Mouse (Mus musculus) limb, embryonic 15.5 days (tissue): ENCODE measurements around the gene Med25. TPM values are rescaled to one million over a fixed set of nuclear protein-coding genes. Genes with fewer than 3 reads are reported as not detected.
A peak's percentile ranks its signal among the peaks of the same experiment; 100 is the strongest.

Experiments
- ATAC-seq: fragments of 200-750 bp; cut with Nextera tagmentation; 2 replicates; pipeline ENCODE4 v1.8.0; 2017; ENCODE audit warnings: low read depth, moderate TSS enrichment; ENCODE audit not compliant: insufficient number of reproducible peaks, low FRiP score, low TSS enrichment
- H3K27ac ChIP-seq: fragments of 300-500 bp; sonication (generic); 2 replicates; pipeline ENCODE4 v1.5.1; 2015; ENCODE audit warnings: moderate library complexity, mild to moderate bottlenecking, inconsistent platforms
- H3K27me3 ChIP-seq: fragments of 300-500 bp; sonication (generic); 2 replicates; pipeline ENCODE4 v1.6.1; 2015; ENCODE audit warnings: inconsistent platforms
- H3K36me3 ChIP-seq: fragments of 300-500 bp; sonication (generic); 2 replicates; pipeline ENCODE4 v1.6.1; 2015; ENCODE audit warnings: inconsistent platforms
- H3K4me1 ChIP-seq: fragments of 300-500 bp; sonication (generic); 2 replicates; pipeline ENCODE4 v1.6.1; 2015; ENCODE audit warnings: inconsistent platforms
- H3K4me2 ChIP-seq: fragments of 300-500 bp; sonication (generic); 2 replicates; pipeline ENCODE4 v1.6.1; 2015; ENCODE audit warnings: mild to moderate bottlenecking, inconsistent platforms
- H3K4me3 ChIP-seq: fragments of 300-500 bp; sonication (generic); 2 replicates; pipeline ENCODE4 v1.5.1; 2015; ENCODE audit warnings: mild to moderate bottlenecking, inconsistent platforms
- H3K9ac ChIP-seq: fragments of 300-500 bp; sonication (generic); 2 replicates; pipeline ENCODE4 v1.6.1; 2015; ENCODE audit warnings: inconsistent platforms
- H3K9me3 ChIP-seq: fragments of 300-500 bp; sonication (generic); 2 replicates; pipeline ENCODE4 v1.6.1; 2016; ENCODE audit warnings: inconsistent platforms
- WGBS: fragments of 180-500 bp; shearing (Covaris S2); methylation state at CpG from one replicate; pipeline ENCODE4 v1.1.7; 2015; 5-methylcytosine and 5-hydroxymethylcytosine counted together
- polyA plus RNA-seq: library from polyadenylated mRNA; unstranded; fragments of >200 nt; fragmentation: Nextera tagmentation; extraction: Ambion mirVana; gene quantifications from 2 replicates; pipeline ENCODE4 v1.2.1, GENCODE M21; 2015

The Med25 gene
- polyA plus RNA-seq, 1 experiment from 2014 or later = 103 TPM

DNA sequence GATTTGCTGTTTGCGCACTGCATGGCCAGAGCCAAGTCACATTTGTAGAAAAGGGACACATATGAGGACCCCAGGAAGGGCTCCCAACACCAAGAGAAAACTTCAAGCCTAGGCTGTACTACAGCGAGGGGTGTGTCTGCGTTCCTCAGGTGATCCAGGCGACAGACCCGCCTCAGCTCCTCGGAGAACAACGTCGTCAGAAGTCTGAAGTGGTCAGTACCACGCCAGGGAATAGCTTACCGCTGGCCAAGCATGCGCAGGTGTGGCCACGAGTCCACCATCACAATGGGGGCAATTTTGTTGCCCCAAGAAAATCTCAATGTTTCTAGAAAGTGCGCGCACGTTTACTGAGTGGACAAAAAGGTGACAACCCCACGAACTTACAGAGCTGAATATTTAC is 24.0 kb downstream of the Med25 start:
- Histone ChIP-seq H3K4me3 (peak overlapping the region; percentile 97), H3K27me3 (no peaks in the 10 kb centered on the region), H3K4me1 (peaks cover 60% of the 10 kb centered on the region), H3K9me3 (no peaks in the 10 kb centered on the region), H3K4me2 (peak overlapping the region; percentile 75), H3K9ac (peak overlapping the region; percentile 100), H3K27ac (peak overlapping the region; percentile 100), H3K36me3 (peaks cover 29% of the 10 kb centered on the region)
- 6% methylated on average over 16 of the region's 16 CpGs for WGBS
- no peak for ATAC-seq

DNA sequence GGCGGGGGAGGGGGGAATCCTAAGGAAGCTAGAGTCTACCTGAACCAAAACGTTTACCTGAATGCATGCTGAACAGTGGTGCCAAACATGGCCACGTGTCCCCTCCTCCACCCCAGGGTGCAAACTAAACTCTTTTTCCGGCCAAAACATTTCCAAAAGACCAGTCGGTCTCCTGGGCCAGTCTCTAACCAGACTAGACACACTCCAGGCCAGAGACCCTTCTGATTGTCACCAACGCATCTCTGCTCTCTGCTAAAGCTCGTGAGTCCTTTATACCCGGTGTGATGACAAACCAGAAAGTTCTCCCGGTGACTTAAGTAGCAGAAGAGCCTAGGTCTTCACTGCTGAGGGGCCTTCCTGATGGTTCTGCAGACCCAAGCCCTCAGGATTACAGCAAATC is 24.7 kb downstream of the Med25 start:
- Histone ChIP-seq H3K27me3 (no peaks in the 10 kb centered on the region), H3K4me1 (peaks cover 60% of the 10 kb centered on the region), H3K9ac (peak overlapping the region; percentile 100; the same call in 1 of the 2 replicates), H3K36me3 (peaks cover 36% of the 10 kb centered on the region), H3K4me2 (peak overlapping the region; percentile 75), H3K4me3 (peak overlapping the region; percentile 97), H3K27ac (peak overlapping the region; percentile 100), H3K9me3 (no peaks in the 10 kb centered on the region)
- 42% methylated on average over 9 of the region's 9 CpGs for WGBS
- ATAC-seq = no peak

DNA sequence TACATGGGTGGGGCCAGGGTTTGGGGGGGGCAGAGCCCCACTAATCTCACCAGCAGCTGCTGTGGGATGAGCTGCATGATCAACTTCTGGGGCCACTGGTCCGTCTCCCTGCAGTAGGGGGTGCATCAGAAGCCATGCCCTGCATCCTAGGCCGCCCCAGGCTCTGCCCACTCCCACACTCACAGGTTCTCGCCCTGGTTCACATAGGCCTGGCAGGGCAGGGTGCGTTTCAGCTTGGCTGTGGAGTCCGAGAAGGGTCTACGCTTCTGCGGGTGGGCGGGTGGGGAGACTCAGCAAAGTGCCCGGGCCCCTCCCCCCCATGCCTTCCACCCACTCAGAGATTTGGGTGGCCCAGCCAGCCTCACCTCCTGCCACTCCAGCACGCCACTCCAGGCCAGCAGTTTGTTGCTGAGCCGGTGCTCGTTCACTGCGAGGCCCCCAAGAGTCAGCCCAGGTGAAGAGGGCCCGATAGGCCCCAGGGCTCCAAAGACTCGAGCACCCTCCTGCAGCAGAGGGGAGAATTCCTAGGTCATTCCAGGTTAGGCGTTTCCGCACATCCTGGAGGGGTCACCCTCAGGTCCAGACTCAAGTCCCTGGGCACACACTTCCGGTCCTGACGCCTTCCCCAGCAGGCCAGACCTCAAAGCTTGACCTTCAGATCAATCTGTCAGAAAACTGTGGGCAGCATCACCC is 25.4 kb downstream of the Med25 start:
- H3K27me3 ChIP-seq = no peaks in the 10 kb centered on the region
- peak overlapping the region; percentile 74 for H3K27ac ChIP-seq
- H3K4me1 ChIP-seq = peaks cover 63% of the 10 kb centered on the region

DNA sequence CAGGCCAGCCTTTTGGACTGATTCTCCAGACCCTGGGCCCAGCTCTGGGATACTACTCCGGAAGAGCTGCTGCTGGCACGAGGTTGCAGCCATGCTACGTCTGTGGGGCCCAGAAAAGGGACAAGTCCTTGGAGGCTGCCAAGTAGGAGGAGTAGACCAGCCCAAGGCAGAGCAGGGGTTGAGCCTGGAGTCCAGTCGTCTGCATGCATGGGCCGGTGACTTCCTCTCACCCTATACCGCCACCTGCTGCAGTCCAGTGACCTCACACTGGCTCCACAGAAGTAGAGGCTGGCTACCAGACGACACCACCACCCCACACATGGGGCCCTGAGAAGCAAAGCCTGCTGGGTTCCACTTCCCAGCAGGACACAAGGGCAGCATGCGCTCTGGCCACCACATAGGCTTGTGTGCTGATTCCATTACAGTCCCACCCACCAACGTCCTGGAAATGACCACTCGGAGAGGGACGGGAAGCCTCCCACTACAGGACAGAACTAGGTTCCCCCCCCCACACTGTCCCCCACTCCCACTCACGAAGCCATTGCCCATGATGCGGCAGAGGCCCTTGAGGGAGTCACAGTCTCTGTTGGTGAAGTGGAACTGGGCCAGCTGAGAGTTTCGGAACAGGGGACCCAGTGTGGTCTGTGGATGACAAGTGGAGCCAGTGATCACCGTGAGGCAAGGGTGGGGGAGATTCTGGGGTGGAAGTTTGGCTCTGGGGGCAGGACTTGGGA is 26.1 kb downstream of the Med25 start:
- WGBS = 40% methylated on average over 15 of the region's 15 CpGs
- H3K9ac ChIP-seq = peak overlapping the region; percentile 26; the same call in 1 of the 2 replicates
- no peaks in the 10 kb centered on the region for H3K9me3 ChIP-seq
- H3K4me2 ChIP-seq = peak overlapping the region; percentile 75
- peaks cover 65% of the 10 kb centered on the region for H3K4me1 ChIP-seq
- peak overlapping the region; percentile 74 for H3K27ac ChIP-seq
- no peaks in the 10 kb centered on the region for H3K27me3 ChIP-seq
- H3K36me3 ChIP-seq = peaks cover 49% of the 10 kb centered on the region
- H3K4me3 ChIP-seq = peak overlapping the region; percentile 97
- ATAC-seq = no peak

More for the DNA sequence above, 25.4 kb downstream of the Med25 start:
- Histone ChIP-seq H3K9ac (peak overlapping the region; percentile 100; the same call in 1 of the 2 replicates), H3K9me3 (no peaks in the 10 kb centered on the region), H3K36me3 (peaks cover 42% of the 10 kb centered on the region), H3K4me2 (peak overlapping the region; percentile 75), H3K4me3 (peak overlapping the region; percentile 97)
- no peak for ATAC-seq
- WGBS = 57% methylated on average over 18 of the region's 19 CpGs

DNA sequence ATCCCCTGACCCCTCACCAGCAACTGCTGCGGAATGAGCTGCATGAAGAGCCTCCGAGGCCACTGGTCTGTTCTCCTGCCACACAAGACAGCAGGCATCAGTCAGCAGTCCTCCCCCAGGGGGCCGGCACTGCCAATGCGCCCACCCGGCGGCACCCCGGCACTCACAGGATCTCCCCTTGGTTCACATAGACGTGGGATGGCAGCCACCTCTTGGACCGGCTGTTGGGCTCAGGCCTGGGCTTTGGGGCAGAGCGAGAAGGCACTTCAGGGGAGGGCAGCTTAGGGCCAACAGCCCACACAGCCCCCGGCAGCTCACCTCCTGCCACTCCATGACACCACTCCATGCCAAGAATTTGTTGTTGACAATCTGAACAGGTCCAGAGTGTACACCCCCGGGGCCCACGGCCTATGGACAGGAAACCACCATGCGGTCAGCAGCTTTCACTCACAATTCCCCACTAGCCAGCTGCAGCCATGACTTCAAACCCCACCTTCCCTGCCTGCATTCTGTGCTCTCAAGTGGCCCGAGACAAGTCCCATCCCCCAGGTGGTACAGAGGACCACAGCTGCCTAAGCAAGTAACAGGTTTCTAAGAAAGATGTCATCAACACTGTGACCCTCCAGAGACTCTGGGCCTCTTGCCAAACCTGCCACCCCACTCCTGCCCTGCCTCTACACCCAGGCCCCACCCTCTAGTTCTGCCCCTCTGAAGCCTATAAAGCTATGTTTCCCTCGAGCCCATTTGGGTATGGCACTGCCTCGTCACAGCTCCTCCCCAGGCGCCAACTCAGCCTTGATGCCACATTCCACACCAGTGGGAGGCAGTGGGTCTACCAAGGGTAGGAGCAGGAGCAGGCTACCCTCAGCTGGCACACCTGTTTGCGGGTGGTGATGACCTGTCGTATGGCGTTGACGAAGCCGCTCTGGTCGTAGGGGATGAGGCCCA is 27.6 kb downstream of the Med25 start:
- Histone ChIP-seq H3K36me3 (peaks cover 50% of the 10 kb centered on the region), H3K9ac (no peak overlapping the region), H3K4me1 (peaks cover 67% of the 10 kb centered on the region), H3K27ac (peak overlapping the region; percentile 74), H3K9me3 (no peaks in the 10 kb centered on the region), H3K4me2 (no peak overlapping the region), H3K4me3 (no peak overlapping the region), H3K27me3 (no peaks in the 10 kb centered on the region)
- no peak for ATAC-seq
- WGBS = 75% methylated on average over 24 of the region's 24 CpGs

DNA sequence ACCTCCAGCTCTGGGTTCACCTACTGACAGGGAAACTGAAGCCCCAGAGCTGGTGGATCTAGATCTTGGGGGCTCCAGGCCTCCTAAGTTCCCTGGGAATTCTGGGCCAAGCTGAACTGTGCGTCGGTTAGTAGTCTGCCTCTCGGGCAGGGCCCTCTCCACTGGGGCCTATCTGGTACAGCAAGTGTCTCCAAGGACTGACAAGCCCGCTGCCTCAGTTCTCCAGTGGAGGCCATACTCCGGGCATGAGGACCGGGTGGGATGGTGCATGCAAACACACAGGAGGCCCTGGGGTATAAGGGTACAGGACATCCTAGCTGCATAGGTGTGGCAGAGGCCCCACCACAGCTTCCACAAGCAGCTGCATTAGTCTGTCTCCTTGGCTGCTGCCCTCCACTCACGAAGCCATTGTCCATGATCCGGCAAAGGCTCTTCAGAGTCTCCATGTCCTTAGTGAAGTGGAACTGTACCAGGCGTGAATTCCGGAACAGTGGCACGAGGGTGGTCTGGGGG is 28.5 kb downstream of the Med25 start:
- Histone ChIP-seq H3K4me1 (peaks cover 69% of the 10 kb centered on the region), H3K4me2 (no peak overlapping the region), H3K4me3 (no peak overlapping the region), H3K9me3 (no peaks in the 10 kb centered on the region), H3K9ac (no peak overlapping the region; the same call in 1 of the 2 replicates), H3K36me3 (peaks cover 50% of the 10 kb centered on the region), H3K27me3 (no peaks in the 10 kb centered on the region), H3K27ac (0 out of 2 replicates have a peak overlapping the region, but pooled peaks have one; percentile 39)
- no peak for ATAC-seq
- WGBS = 84% methylated on average over 11 of the region's 11 CpGs

DNA sequence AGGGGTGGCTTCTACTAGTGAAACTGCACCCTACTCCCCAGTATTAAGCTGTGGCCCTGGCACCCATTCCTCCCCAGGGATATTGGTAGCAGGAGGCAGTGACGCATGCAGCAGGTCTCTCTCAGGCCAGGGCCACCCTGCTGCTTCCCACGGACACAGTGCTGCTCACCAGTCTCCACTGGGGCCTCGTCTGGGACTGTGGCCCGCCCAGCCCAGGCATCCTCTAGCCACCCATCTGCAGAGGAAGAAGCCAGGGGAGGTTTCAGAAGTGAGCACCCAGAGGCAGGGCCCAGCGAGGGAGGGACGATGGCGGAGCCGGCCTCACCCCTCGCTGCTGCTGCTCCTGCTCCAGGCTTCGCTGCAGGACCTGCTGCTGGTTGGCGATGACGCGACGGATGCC is 29.3 kb downstream of the Med25 start:
- H3K27ac ChIP-seq = peak overlapping the region; percentile 39
- WGBS = 91% methylated on average over 14 of the region's 14 CpGs
- H3K4me3 ChIP-seq = no peak overlapping the region
- H3K4me1 ChIP-seq = peaks cover 70% of the 10 kb centered on the region
- H3K27me3 ChIP-seq = no peaks in the 10 kb centered on the region
- H3K36me3 ChIP-seq = peaks cover 50% of the 10 kb centered on the region
- no peak overlapping the region for H3K9ac ChIP-seq
- no peak overlapping the region for H3K4me2 ChIP-seq
- no peaks in the 10 kb centered on the region for H3K9me3 ChIP-seq
- ATAC-seq = no peak

DNA sequence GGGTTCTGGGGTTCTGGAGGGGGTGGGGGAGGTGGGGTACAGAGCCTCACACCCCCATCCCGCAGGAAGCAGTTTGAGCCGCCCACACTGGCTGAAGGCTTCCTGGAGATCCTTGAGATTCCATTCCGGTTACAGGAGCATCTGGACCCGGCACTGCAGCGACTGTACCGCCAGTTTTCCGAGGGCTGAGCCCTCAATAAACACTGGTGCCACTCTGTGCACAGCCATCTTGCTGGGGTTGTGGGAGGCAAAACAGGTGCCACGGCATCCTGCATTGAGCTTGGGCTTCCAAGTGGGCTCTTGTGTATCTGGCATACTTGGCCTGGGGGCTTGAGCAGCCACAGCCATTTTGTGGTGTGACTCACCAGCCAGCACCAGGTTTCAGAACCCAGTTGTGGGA is 30.1 kb downstream of the Med25 start:
- no peak overlapping the region for H3K4me3 ChIP-seq
- 69% methylated on average over 8 of the region's 8 CpGs for WGBS
- H3K9me3 ChIP-seq = no peaks in the 10 kb centered on the region
- no peak overlapping the region for H3K4me2 ChIP-seq
- no peak overlapping the region for H3K9ac ChIP-seq
- peaks cover 69% of the 10 kb centered on the region for H3K4me1 ChIP-seq
- H3K36me3 ChIP-seq = peaks cover 50% of the 10 kb centered on the region
- no peaks in the 10 kb centered on the region for H3K27me3 ChIP-seq
- ATAC-seq = no peak
- no peak overlapping the region for H3K27ac ChIP-seq

DNA sequence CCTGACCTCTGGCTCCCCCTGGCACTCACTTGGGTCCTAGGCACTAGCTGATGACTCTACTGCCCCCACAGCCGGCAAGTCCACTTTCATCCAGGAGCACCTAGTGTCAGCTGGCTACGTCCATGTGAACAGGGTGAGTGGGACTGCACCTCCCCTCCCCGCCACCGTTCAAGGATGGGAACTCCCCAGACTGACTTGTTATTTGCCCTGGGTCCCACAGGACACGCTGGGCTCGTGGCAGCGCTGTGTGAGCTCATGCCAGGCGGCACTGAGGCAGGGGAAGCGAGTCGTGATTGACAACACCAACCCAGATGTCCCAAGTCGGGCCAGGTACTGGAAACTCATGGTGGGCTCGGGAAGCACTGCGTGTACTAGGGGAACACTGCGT is 31.1 kb downstream of the Med25 start:
- no peak overlapping the region for H3K4me3 ChIP-seq
- ATAC-seq = no peak
- peaks cover 62% of the 10 kb centered on the region for H3K4me1 ChIP-seq
- no peaks in the 10 kb centered on the region for H3K9me3 ChIP-seq
- H3K27me3 ChIP-seq = no peaks in the 10 kb centered on the region
- 76% methylated on average over 14 of the region's 14 CpGs for WGBS
- H3K36me3 ChIP-seq = peaks cover 50% of the 10 kb centered on the region
- no peak overlapping the region for H3K9ac ChIP-seq
- H3K27ac ChIP-seq = peak overlapping the region; percentile 68
- no peak overlapping the region for H3K4me2 ChIP-seq

DNA sequence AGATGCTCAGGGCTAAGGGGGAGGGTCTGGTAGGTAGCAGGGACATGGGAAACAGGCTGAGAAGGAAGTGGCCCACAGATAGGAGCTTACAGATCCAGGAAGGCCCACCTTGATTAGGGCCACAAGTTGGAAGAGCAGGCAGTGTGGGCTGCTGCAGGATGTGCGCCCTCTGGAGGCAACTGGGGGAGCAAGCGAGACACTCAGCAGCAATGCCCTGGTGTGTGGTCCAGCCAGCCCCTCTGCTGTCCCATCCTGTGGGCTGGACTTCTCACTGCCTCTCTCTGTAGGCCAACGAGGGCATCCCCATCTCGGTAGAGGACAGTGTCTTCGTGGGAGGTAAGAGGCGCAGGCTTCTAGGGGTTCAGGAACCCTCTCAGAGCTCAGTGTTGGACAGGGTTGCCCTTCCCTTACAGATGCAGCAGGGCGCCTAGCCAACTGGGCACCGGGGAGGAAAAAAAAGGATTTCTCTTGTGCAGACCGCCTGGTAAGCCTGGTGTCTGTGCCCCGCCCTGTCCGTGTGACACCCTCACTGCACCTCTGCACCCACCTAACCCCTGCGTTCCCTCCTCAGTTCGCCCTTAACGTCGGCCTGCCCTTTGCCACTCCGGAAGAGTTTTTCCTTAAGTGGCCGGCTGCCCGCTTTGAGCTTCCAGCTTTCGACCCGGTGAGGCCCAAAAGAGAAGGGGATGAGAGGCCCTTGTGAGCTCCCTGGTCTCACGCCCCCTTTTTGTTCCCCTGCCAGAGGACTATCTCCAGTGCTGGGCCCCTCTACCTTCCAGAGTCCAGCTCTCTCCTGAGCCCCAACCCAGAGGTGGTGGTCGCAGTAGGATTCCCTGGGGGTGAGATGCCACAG is 31.7 kb downstream of the Med25 start:
- ATAC-seq = no peak
- H3K4me1 ChIP-seq = peaks cover 60% of the 10 kb centered on the region
- peaks cover 45% of the 10 kb centered on the region for H3K36me3 ChIP-seq
- H3K9me3 ChIP-seq = no peaks in the 10 kb centered on the region
- 59% methylated on average over 22 of the region's 22 CpGs for WGBS
- H3K9ac ChIP-seq = no peak overlapping the region
- H3K4me2 ChIP-seq = no peak overlapping the region
- no peak overlapping the region for H3K4me3 ChIP-seq
- peak overlapping the region; percentile 68 for H3K27ac ChIP-seq
- no peaks in the 10 kb centered on the region for H3K27me3 ChIP-seq

DNA sequence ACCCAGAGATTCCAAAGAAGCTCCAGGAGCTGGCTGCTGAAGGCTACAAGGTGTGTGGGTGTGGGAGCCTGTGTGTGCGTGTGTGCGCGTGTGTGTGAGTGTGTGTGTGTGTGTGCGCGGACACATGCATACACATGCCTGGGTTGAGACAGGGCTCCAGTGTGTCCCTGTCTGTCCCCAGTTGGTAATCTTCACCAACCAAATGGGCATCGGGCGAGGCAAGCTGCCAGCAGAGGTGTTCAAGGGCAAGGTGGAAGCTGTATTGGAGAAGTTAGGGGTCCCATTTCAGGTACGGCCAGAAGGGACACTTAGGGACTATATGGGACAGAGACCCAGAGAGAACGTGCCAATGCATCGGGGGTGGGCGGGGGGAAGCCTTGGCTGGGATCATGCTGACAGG is 32.6 kb downstream of the Med25 start:
- 91% methylated on average over 11 of the region's 11 CpGs for WGBS
- no peak overlapping the region for H3K4me2 ChIP-seq
- H3K36me3 ChIP-seq = peaks cover 35% of the 10 kb centered on the region
- H3K9me3 ChIP-seq = no peaks in the 10 kb centered on the region
- no peak overlapping the region for H3K4me3 ChIP-seq
- ATAC-seq = no peak
- peaks cover 60% of the 10 kb centered on the region for H3K4me1 ChIP-seq
- H3K27me3 ChIP-seq = no peaks in the 10 kb centered on the region
- no peak overlapping the region for H3K9ac ChIP-seq
- no peak overlapping the region for H3K27ac ChIP-seq
